Mouse (Mus musculus): ENCODE measurements around the gene Osbp.
"Not testable (repeated sequence)": the region's sequence is repeated elsewhere in the genome, so short reads cannot be mapped to it uniquely, and the experiment has no call there.

Osbp gene

GRCm38 (mm10) chr19:11965023-11965942 is at the start of gene Osbp:
Gene Osbp, plus strand, starts transcription at chr19:11965941.
- peak; percentile 95 for DNase-seq

GRCm38 (mm10) chr19:11922068-11922467 is 43.7 kb upstream of the Osbp start:
- DNase-seq, result no peak

- DNase-seq, result not testable (repeated sequence)
Measured at GRCm38 (mm10) chr19:11922515-11922914, 43.2 kb upstream of the Osbp start.

GRCm38 (mm10) chr19:11926380-11926779 is 39.4 kb upstream of the Osbp start:
- no peak for DNase-seq

- no peak for DNase-seq
Measured at GRCm38 (mm10) chr19:11928025-11928748, 37.6 kb upstream of the Osbp start.

- not testable (repeated sequence) for DNase-seq
Measured at GRCm38 (mm10) chr19:11946460-11946859, 19.3 kb upstream of the Osbp start.

- no peak for DNase-seq
Measured at GRCm38 (mm10) chr19:11949878-11950277, 15.9 kb upstream of the Osbp start.

GRCm38 (mm10) chr19:11950747-11951146 is 15.0 kb upstream of the Osbp start:
- DNase-seq, result no peak

- DNase-seq, result no peak
Measured at GRCm38 (mm10) chr19:11954206-11954605, 11.5 kb upstream of the Osbp start.

- DNase-seq, result no peak
Measured at GRCm38 (mm10) chr19:11956636-11957035, 9.1 kb upstream of the Osbp start.

- no peak for DNase-seq
Measured at GRCm38 (mm10) chr19:11957396-11957795, 8.3 kb upstream of the Osbp start.

GRCm38 (mm10) chr19:11957846-11958245 is 7.9 kb upstream of the Osbp start:
- DNase-seq, result no peak

GRCm38 (mm10) chr19:11964266-11964665 is 1.5 kb upstream of the Osbp start:
- no peak for DNase-seq

GRCm38 (mm10) chr19:11966201-11966636 is 478 bp downstream of the Osbp start:
- peak; percentile 72 for DNase-seq

GRCm38 (mm10) chr19:11969155-11970050 is 3.7 kb downstream of the Osbp start:
- DNase-seq, result no peak

GRCm38 (mm10) chr19:11973511-11974222 is 7.9 kb downstream of the Osbp start:
- no peak for DNase-seq

- no peak for DNase-seq
Measured at GRCm38 (mm10) chr19:11974223-11974540, 8.4 kb downstream of the Osbp start.

- no peak for DNase-seq
Measured at GRCm38 (mm10) chr19:11975683-11976082, 9.9 kb downstream of the Osbp start.

GRCm38 (mm10) chr19:11977363-11977762 is 11.6 kb downstream of the Osbp start:
- no peak for DNase-seq

GRCm38 (mm10) chr19:11980471-11980870 is 14.7 kb downstream of the Osbp start:
- no peak for DNase-seq

GRCm38 (mm10) chr19:11984614-11985013 is 18.9 kb downstream of the Osbp start:
- DNase-seq, result not testable (repeated sequence)

- DNase-seq, result no peak
Measured at GRCm38 (mm10) chr19:11987841-11988240, 22.1 kb downstream of the Osbp start.
